Mouse (Mus musculus) embryo, embryonic 9.5 days (tissue): ENCODE data around the gene Cyp17a1.

Experiments
- DNase-seq: peaks from one replicate; pipeline ENCODE4 v3.0.0-alpha.2; 2017; ENCODE audit errors: extremely low spot score

Cyp17a1 gene

GRCm38 (mm10) chr19:46617361-46617760 lies 55.6 kb downstream of the Cyp17a1 start:
- DNase-seq, result no peak
